Mouse (Mus musculus) hindbrain, embryonic 10.5 days (tissue): Measurements from ENCODE around the gene Cc2d2a. TPM values are rescaled to one million over a fixed set of nuclear protein-coding genes. Genes with fewer than 3 reads are reported as not detected.

Source experiments
- DNase-seq: peaks from one replicate; pipeline ENCODE4 v3.0.0-alpha.2; 2017; ENCODE audit warnings: low spot score
- H3K27ac ChIP-seq: fragments of 300-500 bp; sonication (generic); 2 replicates; pipeline ENCODE4 v1.5.1; 2016; ENCODE audit warnings: mild to moderate bottlenecking, moderate library complexity
- H3K27me3 ChIP-seq: fragments of 300-500 bp; sonication (generic); 2 replicates; pipeline ENCODE4 v1.6.1; 2016; ENCODE audit warnings: mild to moderate bottlenecking; ENCODE audit not compliant: poor library complexity, insufficient read depth, severe bottlenecking
- H3K36me3 ChIP-seq: fragments of 300-500 bp; sonication (generic); 2 replicates; pipeline ENCODE4 v1.6.1; 2016; ENCODE audit warnings: mild to moderate bottlenecking, moderate library complexity
- H3K4me1 ChIP-seq: fragments of 300-500 bp; sonication (generic); replicated peaks from 2 replicates; pipeline ENCODE4 v1.6.1; 2016; ENCODE audit warnings: mild to moderate bottlenecking
- H3K4me3 ChIP-seq: fragments of 300-500 bp; sonication (generic); 2 replicates; pipeline ENCODE4 v1.5.1; 2016; ENCODE audit warnings: mild to moderate bottlenecking, moderate library complexity
- H3K9me3 ChIP-seq: fragments of 300-500 bp; sonication (generic); 2 replicates; pipeline ENCODE4 v1.6.1; 2016; ENCODE audit warnings: mild to moderate bottlenecking, moderate library complexity
- WGBS: fragments of 180-500 bp; shearing (Covaris S2); methylation state at CpG from one replicate; pipeline ENCODE4 v1.1.7; 2016; 5-methylcytosine and 5-hydroxymethylcytosine counted together
- polyA plus RNA-seq: library from polyadenylated mRNA; unstranded; fragments of >200 nt; fragmentation: Nextera tagmentation; extraction: Ambion mirVana; gene quantifications from 2 replicates; pipeline ENCODE4 v1.2.1, GENCODE M21; 2016

Gene Cc2d2a
- polyA plus RNA-seq, 1 experiment from 2014 or later: 8.5 TPM

DNA sequence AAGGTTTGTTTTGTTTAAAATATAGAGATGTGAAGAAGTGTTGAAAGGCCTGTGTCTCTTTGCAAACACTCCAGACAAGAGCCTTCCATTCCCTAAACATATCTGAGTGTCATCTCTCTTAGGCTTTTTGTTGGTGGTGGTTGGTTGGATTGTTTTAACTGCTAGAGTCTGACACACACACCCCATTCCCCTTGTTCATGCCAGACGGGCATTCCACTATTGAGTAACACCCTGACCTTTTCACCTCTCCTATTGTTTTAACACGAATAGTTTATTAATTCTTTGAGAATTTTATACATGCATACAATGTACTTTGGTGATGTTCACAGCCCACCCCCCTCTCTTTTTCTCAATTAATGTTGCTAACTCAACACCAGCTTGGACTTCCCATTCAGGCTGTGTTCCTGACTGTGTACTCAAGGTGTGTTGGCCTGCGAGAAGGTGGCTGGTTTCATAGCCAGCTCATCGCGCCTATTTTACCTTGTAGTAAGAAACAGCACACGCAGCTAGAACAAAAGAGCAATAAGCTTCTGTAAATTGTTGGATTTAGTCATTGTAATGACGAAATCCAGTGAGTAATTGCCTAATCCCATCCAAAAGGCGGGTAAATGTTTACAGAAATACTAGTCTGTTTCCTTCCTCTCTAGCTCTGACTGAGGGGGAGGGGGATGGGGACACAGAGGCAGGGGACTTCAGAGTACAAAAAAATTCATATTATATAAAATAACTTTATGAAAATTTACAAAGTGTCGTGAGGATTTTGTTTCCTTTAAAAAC is 126.0 kb downstream of the Cc2d2a start:
- no peaks in the 10 kb centered on the region for H3K9me3 ChIP-seq
- no peak overlapping the region for H3K27ac ChIP-seq
- H3K36me3 ChIP-seq: no peaks in the 10 kb centered on the region
- no peaks in the 10 kb centered on the region for H3K4me1 ChIP-seq
- WGBS: 82% methylated on average over 9 of the region's 9 CpGs
- DNase-seq: no peak
- H3K4me3 ChIP-seq: no peak overlapping the region
- no peaks in the 10 kb centered on the region for H3K27me3 ChIP-seq

Other genes starting within 250 kb of the Cc2d2a start
- gene C1qtnf7, start 146.8 kb upstream of the Cc2d2a start, polyA plus RNA-seq: 0.32 and 0.93 TPM in 2 replicates
- 0.14 TPM in 1 of 2 replicates, not detected in the other for gene Bst1, start 156.5 kb downstream of the Cc2d2a start, polyA plus RNA-seq
- gene Fbxl5, start 159.3 kb downstream of the Cc2d2a start, polyA plus RNA-seq: 47.5 and 52.3 TPM in 2 replicates
- gene Cd38, start 206.2 kb downstream of the Cc2d2a start, polyA plus RNA-seq: 6.4 and 7.7 TPM in 2 replicates